Comparison of ENCODE assay signal across 25 mouse cellular contexts in the genomic region with DNA sequence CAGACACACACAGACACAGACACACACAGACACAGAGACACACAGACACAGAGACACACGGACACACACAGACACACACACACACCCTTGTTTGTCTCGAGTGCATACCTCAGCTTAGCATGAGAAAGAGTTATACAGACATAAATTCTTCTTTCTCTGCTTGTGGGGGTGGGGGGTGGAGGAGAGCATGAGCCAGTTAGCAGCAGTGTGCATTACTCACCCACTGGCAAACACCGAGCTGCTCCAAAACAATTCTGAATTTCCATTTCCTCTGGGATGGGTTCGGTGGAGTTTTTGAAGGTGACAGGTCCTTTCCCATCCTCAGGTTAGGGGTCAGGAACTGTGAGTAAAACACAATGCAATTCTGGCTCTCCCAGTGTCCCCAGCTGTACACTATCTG. TPM values are rescaled to one million over a fixed set of nuclear protein-coding genes. Genes with fewer than 3 reads are reported as not detected.
DNase-seq lines count a peak whose midpoint lies in the region; ATAC-seq and TF ChIP-seq lines count a peak whose summit lies in the region.
"Had no signal": no experiment of that assay in that cellular context is flagged by ENCODE, and none has a peak within 500 bp of the region (broad histone marks: within the 10 kb centered on the region; RNA-seq: fewer than 3 reads in every experiment).

No protein-coding gene starts in this region.

- peaks cover 4% of the 10 kb centered on the region for H3K4me1 ChIP-seq in intestine, embryonic 16.5 days (ENCODE audit: control insufficient read depth, insufficient read depth, low read length)
- H3K4me1 ChIP-seq: hindbrain, embryonic 10.5 days; hindbrain, embryonic 13.5 days had no signal

- H3K27me3 ChIP-seq in intestine, embryonic 16.5 days (replicated peaks; ENCODE audit: control insufficient read depth, insufficient read depth, low read length) = no peaks in the 10 kb centered on the region
- H3K27me3 ChIP-seq: heart, embryonic 13.5 days; hindbrain, embryonic 13.5 days; intestine, embryonic 15.5 days; Patski had no signal

- no peak for ATAC-seq in intestine, embryonic 16.5 days
- ATAC-seq: forebrain, embryonic 14.5 days; forebrain, postnatal 0 days; hindbrain, embryonic 16.5 days; intestine, embryonic 15.5 days; Patski had no signal

- H3K27ac ChIP-seq in layer of hippocampus, adult 2 months = peak overlapping the region; percentile 61
- H3K27ac ChIP-seq in intestine, embryonic 16.5 days (ENCODE audit: low read length) = no peak overlapping the region
- H3K27ac ChIP-seq: heart, adult 2 months; heart, embryonic 10.5 days; heart, embryonic 13.5 days; hindbrain, embryonic 10.5 days; hindbrain, embryonic 13.5 days; intestine, embryonic 15.5 days had no signal

- no peaks in the 10 kb centered on the region for H3K36me3 ChIP-seq in intestine, embryonic 16.5 days (ENCODE audit: control insufficient read depth, insufficient read depth, low read length)
- H3K36me3 ChIP-seq: G1E; heart, embryonic 10.5 days; heart, embryonic 13.5 days; hindbrain, embryonic 10.5 days; hindbrain, embryonic 13.5 days; intestine, embryonic 15.5 days had no signal

- no peaks in the 10 kb centered on the region for H3K9me3 ChIP-seq in intestine, embryonic 16.5 days (ENCODE audit: control insufficient read depth, low read length)
- H3K9me3 ChIP-seq: G1E; heart, embryonic 10.5 days; heart, embryonic 13.5 days; intestine, embryonic 15.5 days had no signal

- H3K9ac ChIP-seq in intestine, embryonic 16.5 days (ENCODE audit: low read depth, low read length) = no peak overlapping the region
- H3K9ac ChIP-seq: forebrain, postnatal 0 days; heart, embryonic 13.5 days; hindbrain, embryonic 13.5 days; intestine, embryonic 15.5 days had no signal

- no peak for TF ChIP-seq CTCF in layer of hippocampus, adult 2 months (conservative IDR thresholded peaks at IDR 0.05)

- DNase-seq in layer of hippocampus, adult 2 months (ENCODE audit: low spot score in 2 of 2) = peak in 1 of 2 experiments; percentile 20
- no peak for DNase-seq in layer of hippocampus, adult 8-10 months (ENCODE audit: low spot score in 2 of 2)
- DNase-seq in 3T3-L1 (ENCODE audit: low read depth, low spot score) = peak; percentile 62
- peak; percentile 36 for DNase-seq in A20 (ENCODE audit: low read depth, low spot score)
- DNase-seq in brain, adult 2 months (ENCODE audit: low read depth, low spot score) = peak; percentile 72
- no peak for DNase-seq in liver
- DNase-seq: adrenal gland, postnatal 14 days; B cell, adult 2 months; cerebellum, adult 18-20 months; cerebellum, adult 9-10 months; forebrain, postnatal 0 days; gastrocnemius, postnatal 10 days; gastrocnemius, postnatal 36 days; heart, adult 2 months; kidney, adult 18-20 months had no signal

- H3K4me2 ChIP-seq in intestine, embryonic 16.5 days (ENCODE audit: low read depth, low read length) = no peak overlapping the region
- H3K4me2 ChIP-seq: heart, embryonic 13.5 days; hindbrain, embryonic 13.5 days; intestine, embryonic 15.5 days had no signal

- H3K4me3 ChIP-seq in layer of hippocampus, adult 2 months = no peak overlapping the region
- no peak overlapping the region for H3K4me3 ChIP-seq in intestine, embryonic 16.5 days (ENCODE audit: low read length)
- H3K4me3 ChIP-seq: heart, adult 2 months; heart, embryonic 10.5 days; heart, embryonic 13.5 days; hindbrain, embryonic 10.5 days; hindbrain, embryonic 13.5 days; intestine, embryonic 15.5 days had no signal

- WGBS in intestine, embryonic 16.5 days = 61% methylated on average over 4 of the region's 4 CpGs

RNA-seq across cellular contexts. Expression of a gene that starts 31.2 kb away (rescaled TPM):
- total RNA-seq in layer of hippocampus, adult 2 months (2021) = 10 to 100 TPM; 73.9 to 77.9 TPM
- 10 to 100 TPM; 64.6 to 84.2 (median 78.5) TPM for total RNA-seq in layer of hippocampus, adult 8-10 months (2022)
- polyA plus RNA-seq in intestine, embryonic 16.5 days (2015; fragmentation: Nextera tagmentation; extraction: Ambion mirVana) = 8.7 and 10.1 TPM in 2 replicates
- polyA plus RNA-seq: G1E had no signal

RNA-seq across cellular contexts. Expression of a gene that starts 40.5 kb away (rescaled TPM):
- 10 to 100 TPM; 21.7 to 23.7 TPM for total RNA-seq in layer of hippocampus, adult 2 months (2021)
- total RNA-seq in layer of hippocampus, adult 8-10 months (2022) = 10 to 100 TPM; 25.8 to 30.9 (median 27.6) TPM
- polyA plus RNA-seq in intestine, embryonic 16.5 days (2015; fragmentation: Nextera tagmentation; extraction: Ambion mirVana) = 16.9 and 20.2 TPM in 2 replicates

Comparison
In these comparisons a context has a peak if more than half of its experiments do, and no peak if none do; other contexts are left out.
1. DNase-seq: peak in 3T3-L1 (single experiment), A20 (single experiment) and brain, adult 2 months (single experiment); none in layer of hippocampus, adult 8-10 months (0 of 2) and liver (single experiment).